Mouse (Mus musculus): ENCODE results near the gene Mcts2.
A peak's percentile ranks its signal among the peaks of the same experiment; 100 is the strongest.

Mcts2 gene

DNA sequence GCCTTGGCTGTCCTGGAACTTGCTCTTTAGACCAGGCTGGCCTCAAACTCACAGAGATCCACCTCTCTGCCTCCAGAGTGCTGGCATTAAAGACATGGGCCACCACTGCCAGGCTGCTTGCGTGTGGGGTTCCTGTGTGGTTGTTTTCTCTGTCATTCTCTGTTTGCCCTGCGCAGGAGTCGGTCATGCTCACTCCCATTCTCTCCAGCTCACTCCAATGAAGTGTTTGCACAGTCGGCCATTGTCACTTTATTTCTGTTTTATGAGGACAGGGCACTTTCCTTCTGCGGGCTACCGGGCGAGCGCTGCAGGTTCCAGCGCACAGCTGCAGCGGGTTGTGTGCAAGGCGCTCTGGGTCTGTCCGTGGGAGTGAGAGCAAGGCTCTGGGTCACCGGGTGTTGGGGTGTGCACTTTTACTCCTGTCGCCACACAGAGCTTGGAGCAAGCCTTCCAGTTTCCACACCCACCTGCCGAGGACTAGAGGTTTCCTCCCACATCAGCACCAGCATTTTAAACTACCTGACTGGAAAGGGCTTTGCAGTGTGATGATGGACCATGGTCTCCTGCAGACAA, 38.4 kb downstream of the Mcts2 start:
- no peak for DNase-seq (ENCODE audit: low spot score in 2 of 2)

DNA sequence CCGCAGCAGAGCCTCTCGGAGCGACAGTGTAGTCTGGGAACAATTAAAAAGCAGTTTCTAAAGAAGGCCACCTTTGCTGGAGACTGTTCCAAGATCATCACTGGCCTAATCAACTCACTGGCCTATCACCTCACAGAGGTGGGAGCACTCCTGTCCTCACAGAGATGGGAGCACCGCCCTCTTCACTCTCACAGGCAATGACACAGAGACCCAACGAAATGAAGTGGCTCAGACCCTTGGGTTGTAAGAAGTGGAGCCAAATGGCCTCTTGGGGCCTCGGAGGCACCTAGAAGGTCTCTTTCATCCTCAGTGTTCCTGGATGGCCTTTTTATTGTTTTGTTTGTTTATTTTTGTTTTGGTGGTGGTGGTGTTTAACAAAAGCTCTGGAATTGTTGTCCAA, 39.4 kb downstream of the Mcts2 start:
- no peak for DNase-seq (ENCODE audit: low spot score in 2 of 2)

DNA sequence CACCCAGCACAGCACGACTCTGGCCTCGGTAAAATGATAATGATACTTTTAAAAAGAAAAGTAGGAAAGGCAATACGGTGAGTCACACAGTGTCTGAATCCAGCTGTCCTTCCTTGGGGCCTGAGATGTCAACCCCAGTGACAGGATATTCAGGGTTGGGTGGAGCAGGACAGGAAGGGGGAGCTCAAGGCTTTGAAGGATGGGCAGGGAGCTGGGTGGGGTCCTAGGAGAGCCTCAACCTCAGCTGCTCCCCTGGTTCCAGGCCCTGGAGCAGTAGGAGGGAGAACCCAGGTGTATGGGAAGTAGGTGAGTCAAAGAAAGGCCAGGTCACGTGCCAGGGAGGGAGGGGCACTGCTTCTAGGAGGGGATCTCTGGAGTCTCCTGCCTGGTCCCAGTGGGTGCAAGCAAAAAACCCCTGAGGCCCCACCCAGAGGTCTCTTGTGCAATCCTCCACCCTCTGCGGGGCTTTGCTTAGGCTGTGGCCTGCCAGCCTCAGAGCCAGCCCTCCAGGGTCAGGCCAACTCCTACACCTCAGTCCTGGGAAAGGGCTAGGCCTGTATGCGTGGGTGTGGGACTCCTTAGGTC, 40.0 kb downstream of the Mcts2 start:
- DNase-seq (ENCODE audit: low spot score in 2 of 2): no peak

DNA sequence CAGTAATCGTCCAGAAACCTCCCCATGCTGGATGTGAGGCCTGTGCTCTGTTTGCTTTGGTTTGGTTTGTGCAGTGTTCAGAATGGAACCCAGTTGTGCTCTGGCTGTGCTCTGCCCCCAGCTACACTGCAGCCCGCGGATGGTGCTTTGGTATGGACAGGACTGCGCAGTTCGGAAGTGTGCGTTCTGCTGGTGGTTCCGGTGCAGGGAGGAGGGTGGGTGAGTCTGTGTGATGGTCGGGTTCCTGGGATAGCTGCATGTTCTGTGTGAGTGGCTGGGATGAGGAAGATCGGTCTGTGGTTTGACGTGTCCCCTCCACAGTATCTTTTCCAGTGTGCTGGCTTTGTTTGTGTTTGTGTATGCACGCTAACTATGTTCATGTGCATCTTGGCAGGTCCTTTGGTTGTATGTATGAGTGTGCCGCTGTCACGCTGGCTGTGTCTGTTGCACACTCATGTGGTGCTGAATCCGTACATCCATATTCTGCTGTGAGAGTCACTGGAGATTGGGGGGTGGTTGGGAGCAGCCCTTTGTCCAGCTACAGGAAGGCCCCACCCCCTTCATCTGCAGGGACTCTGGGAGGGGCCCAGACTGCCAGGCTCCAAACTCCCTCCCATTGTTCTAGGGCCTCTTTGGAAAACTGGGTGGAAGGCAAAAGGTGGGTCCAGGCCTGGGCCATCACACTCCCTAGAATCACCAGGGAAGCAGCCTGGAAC, 41.1 kb downstream of the Mcts2 start:
- DNase-seq (ENCODE audit: low spot score in 2 of 2): no peak

- DNase-seq (ENCODE audit: low spot score in 2 of 2): no peak
These were observed 41.8 kb downstream of the Mcts2 start for GRCm38 (mm10) chr2:152728594-152728993.

DNA sequence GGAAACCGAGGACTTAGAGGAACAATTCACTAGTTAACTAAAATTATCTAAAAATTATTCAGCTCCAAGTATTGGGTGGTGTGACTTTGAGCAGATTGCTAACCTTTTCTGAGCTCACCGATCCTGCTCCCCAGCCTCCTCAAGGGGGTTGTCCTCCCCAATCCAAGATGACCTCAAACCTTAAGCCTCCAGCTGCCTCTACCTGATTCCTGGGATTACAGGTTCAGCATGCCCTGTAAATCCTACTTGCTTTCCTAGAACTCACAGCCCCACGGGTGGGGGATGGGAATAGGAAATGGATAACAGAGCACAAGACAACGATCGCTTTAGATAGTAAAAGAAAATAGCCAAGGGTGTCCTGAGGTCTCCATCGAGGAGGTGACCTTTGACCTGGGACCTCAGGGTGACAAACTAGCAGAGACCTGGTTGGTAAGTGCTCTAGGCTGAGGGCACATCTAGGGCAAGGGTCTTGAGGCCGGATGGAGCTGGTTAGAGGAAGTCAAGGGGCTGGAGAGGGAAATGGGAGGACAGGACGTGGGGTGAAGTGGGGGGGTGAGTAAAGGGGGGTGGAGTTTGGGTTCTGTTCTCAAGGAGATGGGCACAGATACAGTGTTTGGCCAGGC, 42.3 kb downstream of the Mcts2 start:
- DNase-seq (ENCODE audit: low spot score in 2 of 2): no peak

DNA sequence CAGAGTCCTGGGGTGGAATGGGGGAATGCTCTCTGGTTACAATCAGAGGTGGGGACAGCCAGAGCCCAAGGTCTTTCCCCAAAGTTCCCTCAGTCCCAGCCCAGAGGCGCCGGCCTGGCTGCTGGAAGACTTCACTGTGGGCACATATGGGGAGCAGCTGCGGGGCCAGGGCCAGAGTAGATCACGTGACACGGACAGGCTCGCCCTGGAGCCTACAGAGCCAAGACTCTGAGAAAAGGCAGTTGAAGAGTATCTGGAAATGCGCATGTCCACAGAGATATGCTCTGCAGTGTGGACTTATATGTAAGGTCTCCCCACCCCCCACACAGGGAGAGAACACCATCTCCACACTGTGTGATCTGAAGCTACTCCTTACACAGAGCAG, 42.8 kb downstream of the Mcts2 start:
- no peak for DNase-seq (ENCODE audit: low spot score in 2 of 2)

DNA sequence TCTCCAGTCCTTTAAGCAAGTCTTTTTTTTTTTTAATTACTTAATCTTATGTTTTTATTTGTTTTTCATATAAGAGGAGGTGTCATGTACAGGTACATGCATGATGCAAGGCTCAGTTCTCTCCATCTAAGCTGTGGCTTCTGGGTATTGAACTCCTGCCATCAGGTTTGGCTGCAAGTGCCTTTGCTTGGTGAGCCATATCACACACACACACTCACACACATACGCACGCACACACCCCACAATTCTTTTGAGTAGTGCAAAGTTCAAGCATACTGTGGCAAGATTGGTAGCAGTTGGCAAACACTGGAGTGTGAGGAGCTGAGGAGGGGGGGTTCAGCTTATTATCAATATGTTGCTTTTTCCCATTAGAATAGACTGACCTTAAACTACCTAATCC, 46.4 kb downstream of the Mcts2 start:
- no peak for DNase-seq (ENCODE audit: low spot score in 2 of 2)

GRCm38 (mm10) chr2:152734501-152734900, 47.7 kb downstream of the Mcts2 start:
- DNase-seq (ENCODE audit: low spot score in 2 of 2): no peak

GRCm38 (mm10) chr2:152734984-152735383, 48.1 kb downstream of the Mcts2 start:
- DNase-seq (ENCODE audit: low spot score in 2 of 2): peak; percentile 94

- peak; percentile 64 to 68 for DNase-seq (ENCODE audit: low spot score in 2 of 2)
These were observed 49.3 kb downstream of the Mcts2 start, which contains the start of gene Id1 for GRCm38 (mm10) chr2:152736090-152736601. Id1 (plus strand) TSS chr2:152736251.

DNA sequence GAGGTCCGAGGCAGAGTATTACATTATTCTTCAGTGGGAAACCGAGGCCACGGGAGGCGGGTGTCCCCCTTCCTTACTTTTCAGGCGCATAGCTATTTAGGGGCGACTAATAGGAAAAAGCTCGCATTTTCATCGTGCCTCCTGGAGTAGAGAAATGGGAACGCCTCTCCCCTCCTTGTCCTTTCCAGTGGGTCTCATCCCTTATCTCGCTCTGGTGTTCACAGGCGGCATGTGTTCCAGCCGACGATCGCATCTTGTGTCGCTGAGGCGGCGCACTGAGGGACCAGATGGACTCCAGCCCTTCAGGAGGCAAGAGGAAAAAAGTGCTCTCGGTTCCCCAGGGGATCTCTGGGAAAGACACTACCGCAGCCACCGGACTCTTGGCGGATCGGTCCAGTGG, 49.9 kb downstream of the Mcts2 start:
- DNase-seq (ENCODE audit: low spot score in 2 of 2): no peak
